Mouse (Mus musculus): ENCODE measurements around the gene Lrrc32.

GRCm38 (mm10) chr7:98460319-98460718 is 28.8 kb upstream of the Lrrc32 start:
- TF ChIP-seq CTCF (IDR thresholded peaks at IDR 0.05; ENCODE audit: control insufficient read depth, insufficient read depth, low read length) = no peak
- TF ChIP-seq POLR2A (IDR thresholded peaks at IDR 0.05; ENCODE audit: borderline replicate concordance, control insufficient read depth, low read depth, low read length) = no peak

Measured in bone marrow, adult 2 months (tissue).